In the genomic region with DNA sequence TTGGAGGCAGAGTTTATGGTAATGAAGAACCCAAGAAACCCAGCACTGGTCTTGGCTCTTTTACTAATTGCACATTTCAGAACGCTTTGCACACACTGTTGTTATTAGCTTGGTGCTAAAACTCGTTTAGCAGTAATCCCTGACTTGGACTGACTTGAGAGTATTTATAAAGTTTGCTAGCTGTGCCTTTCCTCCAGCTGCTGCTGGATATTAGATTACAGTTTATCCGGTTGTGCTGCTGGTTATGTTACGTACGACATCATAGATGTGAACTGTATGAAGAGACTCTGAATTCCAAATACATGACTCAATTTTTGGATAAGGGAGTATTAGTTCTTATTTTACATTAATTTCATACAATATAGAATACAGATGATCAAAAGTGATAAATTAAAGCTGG, we compare ENCODE assay signal across 19 mouse cellular contexts.
"Had no signal": no experiment of that assay in that cellular context is flagged by ENCODE, and none has a peak within 500 bp of the region (broad histone marks: within the 10 kb centered on the region; RNA-seq: fewer than 3 reads in every experiment).

No protein-coding gene starts in this region.

- DNase-seq: liver, postnatal 0 days; lung, adult 2 months; lung, postnatal 14 days; lung, postnatal 36 days; right cerebral cortex, postnatal 14 days; spleen, adult 18-20 months; thymus, adult 18-20 months; thymus, postnatal 14 days; thymus, postnatal 36 days had no signal

- H3K4me2 ChIP-seq: liver, embryonic 15.5 days; lung, embryonic 15.5 days; midbrain, embryonic 11.5 days; midbrain, embryonic 13.5 days; midbrain, embryonic 15.5 days; neural tube, embryonic 13.5 days; neural tube, embryonic 15.5 days had no signal

- ATAC-seq: liver, postnatal 0 days; lung, postnatal 0 days; midbrain, embryonic 13.5 days; midbrain, embryonic 15.5 days had no signal

- H3K27me3 ChIP-seq: liver, embryonic 15.5 days; lung, embryonic 15.5 days; megakaryocyte, embryonic 14.5 days; midbrain, embryonic 13.5 days; midbrain, embryonic 15.5 days; neural tube, embryonic 13.5 days; neural tube, embryonic 15.5 days had no signal

- H3K4me3 ChIP-seq: liver, embryonic 15.5 days; lung, embryonic 15.5 days; megakaryocyte, embryonic 14.5 days; midbrain, embryonic 13.5 days; midbrain, embryonic 15.5 days; neural tube, embryonic 13.5 days; neural tube, embryonic 15.5 days had no signal

- H3K9me3 ChIP-seq: liver, embryonic 15.5 days; lung, embryonic 15.5 days; megakaryocyte, embryonic 14.5 days; midbrain, embryonic 13.5 days; midbrain, embryonic 15.5 days; neural tube, embryonic 13.5 days; neural tube, embryonic 15.5 days had no signal

- H3K27ac ChIP-seq: liver, embryonic 15.5 days; lung, embryonic 15.5 days; macrophage; midbrain, embryonic 13.5 days; midbrain, embryonic 15.5 days; neural tube, embryonic 13.5 days; neural tube, embryonic 15.5 days had no signal

- H3K9ac ChIP-seq: liver, embryonic 15.5 days; liver, postnatal 0 days; lung, embryonic 15.5 days; midbrain, embryonic 13.5 days; midbrain, embryonic 15.5 days; neural tube, embryonic 13.5 days; neural tube, embryonic 15.5 days had no signal

- H3K4me1 ChIP-seq: liver, embryonic 15.5 days; lung, embryonic 15.5 days; midbrain, embryonic 13.5 days; midbrain, embryonic 15.5 days; neural tube, embryonic 15.5 days had no signal
